Mouse (Mus musculus): ENCODE results near the gene Ociad2.
"Not testable (repeated sequence)": the region's sequence is repeated elsewhere in the genome, so short reads cannot be mapped to it uniquely, and the experiment has no call there.

Gene Ociad2

DNA sequence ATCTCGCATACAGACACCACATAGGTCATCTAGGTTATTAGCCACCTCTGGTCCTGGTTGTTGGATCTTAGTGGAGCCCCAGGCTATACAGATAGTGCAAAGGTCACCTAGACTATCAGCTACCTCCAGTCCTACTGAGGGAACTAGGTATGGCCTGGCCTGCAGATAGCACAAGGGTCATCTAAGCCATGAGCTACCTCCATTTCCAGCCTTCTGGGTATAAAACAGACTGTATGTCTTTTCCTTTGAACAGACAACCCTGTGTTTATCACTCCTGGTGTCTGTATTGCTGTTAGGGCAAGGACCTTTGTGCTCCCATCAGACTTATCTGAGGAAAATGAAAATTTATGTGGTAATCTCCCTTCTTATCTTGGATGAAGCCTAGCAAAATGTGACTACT is 11.0 kb upstream of the Ociad2 start:
- no peak for DNase-seq

DNA sequence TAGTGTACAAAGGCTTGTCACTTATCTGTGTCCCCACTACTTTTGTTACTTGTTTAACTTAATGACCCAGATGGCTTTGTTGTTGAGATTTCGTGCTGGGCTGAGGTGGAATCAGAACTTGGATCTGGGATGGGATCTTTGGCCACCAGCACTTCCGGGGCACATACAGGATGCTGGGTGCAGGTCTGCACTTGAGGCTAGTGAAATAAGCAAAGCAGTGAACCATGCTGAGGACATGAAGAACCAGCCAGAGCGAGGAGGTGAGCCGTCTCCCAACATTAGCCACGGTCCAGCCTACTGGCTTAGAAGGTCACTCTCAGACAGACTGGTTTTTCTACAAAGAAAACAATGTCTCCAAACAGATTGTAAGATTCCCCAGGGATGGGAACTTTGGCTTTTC is 8.7 kb upstream of the Ociad2 start:
- no peak for DNase-seq

DNA sequence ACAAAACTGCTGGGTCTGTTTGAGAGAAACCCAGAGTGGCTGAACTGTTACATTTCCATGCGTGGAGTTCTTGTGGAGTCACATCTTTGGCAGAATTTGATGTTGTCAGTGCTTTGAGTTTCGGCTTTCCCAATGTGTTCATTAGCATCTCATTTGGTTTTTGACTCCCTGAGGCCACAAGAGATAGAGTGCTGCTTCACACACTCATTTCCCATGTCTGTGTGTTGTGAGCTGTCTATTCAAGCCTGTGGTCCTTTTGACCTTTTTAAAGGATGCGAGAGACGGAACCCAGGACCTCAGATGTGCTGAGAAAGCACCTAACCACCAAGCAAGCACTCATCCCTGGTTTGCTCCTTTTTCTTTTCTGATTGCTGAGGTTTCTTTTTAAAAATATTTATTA is 4.4 kb upstream of the Ociad2 start:
- DNase-seq = no peak

DNA sequence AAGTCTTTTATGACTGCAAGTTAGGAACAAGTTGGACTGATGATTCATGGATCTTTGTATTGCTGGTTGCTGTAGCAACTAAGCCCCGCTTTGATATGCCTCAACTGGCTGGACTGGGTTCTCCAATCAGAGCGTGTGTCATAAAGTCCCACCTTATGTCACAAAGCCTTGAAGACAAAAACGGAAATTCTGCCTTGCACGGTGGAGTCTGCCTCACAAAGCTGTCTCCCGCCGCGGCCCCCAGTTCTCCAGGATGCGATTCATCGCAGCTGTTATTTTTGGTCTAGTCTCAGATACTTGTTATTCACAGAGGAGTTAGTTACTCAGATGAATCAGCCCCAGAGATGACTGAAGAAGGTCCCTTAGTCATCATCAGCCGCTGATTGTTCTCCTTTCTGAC is 3.5 kb upstream of the Ociad2 start:
- DNase-seq = no peak

DNA sequence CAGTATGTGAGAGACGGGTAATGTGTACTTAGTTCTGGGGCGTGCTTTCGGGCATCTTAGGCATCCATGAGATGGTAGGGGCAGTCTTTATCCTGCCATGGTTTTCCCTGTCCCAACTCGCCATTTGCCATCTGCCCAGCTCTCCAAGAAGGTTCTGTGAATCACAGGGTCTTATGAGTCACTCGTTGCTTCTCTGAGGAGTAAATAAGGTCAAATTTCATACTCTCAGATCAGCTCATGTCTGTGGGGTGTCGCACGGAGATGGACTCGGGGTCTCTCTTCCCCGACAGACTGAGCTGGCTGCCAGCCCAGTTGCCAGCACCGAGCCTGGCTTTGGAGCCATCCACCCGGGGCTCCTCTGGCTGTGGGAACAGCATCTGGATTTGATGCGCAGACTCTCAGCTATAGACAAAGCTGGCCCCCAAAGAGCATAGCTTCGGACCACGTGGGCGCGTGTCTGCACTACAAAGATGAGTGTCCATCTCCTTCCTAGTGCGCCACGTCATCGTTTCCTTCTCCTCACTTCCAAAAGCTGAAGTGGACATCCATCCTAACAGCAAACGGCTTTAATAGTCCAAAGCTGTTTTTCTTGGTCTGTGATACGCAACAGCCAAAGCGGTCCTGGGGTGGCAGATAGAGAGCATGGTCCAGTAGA is 2.0 kb upstream of the Ociad2 start:
- DNase-seq = no peak

DNA sequence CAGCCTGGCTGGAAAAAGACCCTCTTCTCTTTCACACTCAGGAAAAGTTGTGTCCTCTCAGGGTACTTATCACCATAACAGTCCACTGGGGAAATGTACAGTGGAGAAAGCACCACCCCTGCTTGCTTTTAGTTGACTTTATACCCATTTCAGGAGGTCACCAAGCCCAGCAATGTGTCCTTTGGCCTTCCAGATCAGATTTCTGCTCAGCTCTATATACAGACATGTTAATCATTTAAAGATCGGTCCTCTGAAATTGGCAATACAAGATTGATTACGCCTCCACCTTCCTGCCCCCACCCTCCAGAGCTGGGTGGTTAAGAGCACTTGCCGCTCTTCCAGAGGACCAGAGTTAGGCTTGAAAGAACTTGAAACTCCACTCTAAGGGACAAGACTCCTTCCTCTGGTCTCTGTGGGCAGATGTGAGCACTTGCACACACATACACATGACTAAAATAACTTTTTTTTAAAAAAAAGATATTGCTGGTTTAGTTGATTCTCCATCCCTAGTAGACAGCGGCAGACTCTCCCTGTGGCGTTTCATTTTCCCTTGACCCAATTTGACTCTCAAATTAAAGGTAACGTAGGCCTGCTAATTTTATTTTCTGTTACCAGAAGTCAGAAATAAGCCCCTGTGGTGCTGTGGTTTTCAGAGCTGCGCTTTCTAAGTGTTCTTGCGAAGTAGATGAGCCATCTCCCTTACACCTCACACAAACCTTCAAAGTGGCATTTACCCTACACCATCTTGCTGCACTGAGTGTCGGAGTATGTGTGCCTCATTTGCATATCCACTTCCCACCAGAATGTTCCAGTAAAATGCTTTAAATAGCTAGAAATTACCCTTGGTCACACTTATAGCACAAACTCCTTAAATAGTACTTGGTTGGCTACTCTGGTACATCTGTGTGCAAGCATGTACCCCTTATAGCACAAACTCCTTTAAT is 777 bp downstream of the Ociad2 start:
- DNase-seq = no peak

DNA sequence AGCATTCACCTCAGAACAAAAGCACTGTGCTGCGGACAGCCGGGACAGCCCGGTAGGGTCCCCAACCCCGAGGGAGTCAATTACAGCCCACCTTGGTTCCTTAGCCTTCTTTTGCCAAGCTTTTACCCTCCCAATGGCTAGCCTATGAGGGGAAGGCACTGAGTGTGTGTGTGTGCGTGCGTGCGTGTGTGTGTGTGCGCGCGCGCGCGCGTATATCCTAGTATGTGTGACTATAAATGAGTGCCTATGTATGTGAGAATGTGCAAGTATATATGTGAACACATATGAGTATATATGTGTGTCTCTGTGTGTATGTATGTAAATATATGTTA is 2.0 kb downstream of the Ociad2 start:
- peak in 1 of 2 experiments; percentile 26 for DNase-seq

DNA sequence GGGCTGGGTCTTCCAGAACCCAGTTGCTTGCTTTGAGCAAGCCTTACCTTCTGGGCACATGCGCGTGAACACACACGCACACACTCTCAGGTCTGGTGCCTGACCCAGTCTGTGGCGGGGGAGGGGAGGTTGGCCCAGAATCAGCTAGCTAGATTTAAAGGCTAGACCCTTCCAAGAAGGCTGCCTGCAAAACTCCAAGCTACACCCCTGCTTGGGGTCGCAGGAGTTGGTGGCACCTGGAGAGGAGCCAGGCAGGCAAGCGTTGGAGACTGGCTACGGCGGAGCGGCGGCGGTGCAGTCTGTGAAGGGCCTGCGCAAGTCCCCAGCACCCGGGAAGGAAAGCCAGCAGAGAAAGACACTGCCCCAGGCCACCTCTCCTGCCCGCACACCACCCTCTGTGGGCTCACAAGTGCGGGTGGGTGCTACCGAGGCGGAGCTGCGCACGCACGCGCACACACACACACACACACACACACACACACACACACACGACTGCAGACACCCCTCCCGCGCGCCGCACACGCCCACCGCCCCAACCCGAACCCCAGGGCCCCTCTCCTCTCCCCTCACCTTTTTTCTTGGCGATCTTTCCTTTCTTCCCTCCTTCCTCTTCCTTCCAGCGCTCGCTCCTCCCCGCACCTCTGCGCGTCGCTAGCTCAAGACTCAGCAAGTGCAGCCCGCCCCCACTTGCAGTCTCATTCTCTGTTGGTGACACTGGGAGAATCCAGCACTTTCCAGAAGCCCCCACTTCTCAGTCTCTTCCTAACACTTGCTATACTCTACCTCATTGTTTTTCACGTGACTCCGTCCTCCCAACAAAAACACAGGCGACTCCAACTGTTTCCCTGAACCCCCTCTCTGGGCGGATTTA is 2.6 kb downstream of the Ociad2 start:
- peak; percentile 61 to 65 for DNase-seq

DNA sequence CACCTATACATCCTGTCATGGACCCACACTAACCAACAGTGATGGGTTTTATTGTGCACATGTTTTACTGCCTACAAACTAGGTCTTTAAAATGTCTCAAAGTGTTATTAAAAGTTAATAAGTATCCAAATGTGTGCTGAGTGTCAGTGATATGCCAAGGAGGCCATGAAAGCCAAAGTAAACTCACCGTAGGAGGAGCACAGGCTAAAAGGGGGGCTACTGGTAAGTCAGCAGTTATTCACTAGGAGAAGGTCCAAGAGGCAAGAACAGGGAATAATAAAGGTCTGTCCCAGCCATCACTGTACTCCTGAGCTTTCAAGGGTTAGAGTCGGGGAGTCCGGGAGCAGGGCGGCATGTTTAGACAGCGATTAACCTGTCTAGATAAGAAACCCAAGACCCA is 4.4 kb downstream of the Ociad2 start:
- no peak for DNase-seq

DNA sequence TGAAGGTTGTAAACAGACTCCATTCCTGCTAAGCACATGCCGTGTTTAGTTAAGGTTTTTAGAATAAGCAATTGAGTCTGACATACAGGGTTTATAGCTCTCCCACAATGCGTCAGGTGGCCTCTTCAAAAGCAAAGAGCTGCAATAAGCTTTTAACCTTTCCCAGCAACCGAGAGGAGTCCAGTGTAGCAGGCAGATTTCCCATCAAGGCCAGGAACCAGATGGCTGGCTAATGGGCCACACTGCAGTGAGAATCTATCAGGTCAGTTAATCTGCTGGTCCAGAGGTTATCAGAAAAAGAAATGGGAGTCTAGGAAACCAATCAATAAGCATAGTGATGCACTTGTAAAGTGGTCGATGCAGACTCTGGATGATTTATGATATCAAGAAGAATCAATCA is 9.8 kb downstream of the Ociad2 start:
- no peak for DNase-seq

DNA sequence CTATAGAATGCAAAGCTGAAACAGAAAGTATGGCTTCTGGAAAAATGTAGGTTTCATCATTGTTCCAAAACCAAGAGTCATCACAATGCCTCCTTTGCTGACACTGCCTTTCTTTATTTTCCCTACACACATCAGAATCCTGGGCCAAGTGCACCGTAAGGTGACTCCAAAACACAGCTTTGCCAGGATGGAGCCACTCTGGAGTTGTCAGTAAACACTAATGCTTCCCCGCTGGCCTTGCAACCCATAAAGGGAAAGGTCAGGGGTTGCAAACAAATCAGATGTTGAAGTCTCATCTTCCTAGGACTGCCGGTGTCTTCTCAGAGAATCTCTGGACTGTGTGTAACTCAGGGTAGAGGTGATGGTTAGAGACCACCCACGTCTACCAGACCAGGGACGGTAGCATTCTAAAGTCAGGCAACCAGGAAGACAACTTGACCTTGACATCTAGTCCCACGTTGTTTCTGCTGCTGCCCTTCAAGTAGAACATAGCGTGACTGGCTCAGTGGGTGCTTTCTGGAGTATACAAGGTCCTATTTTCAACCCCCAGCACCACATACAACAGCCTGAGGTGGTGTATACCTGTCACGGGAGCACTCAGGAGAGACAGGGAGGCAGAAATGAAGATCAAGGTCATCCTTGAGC is 16.2 kb downstream of the Ociad2 start:
- DNase-seq = no peak

DNA sequence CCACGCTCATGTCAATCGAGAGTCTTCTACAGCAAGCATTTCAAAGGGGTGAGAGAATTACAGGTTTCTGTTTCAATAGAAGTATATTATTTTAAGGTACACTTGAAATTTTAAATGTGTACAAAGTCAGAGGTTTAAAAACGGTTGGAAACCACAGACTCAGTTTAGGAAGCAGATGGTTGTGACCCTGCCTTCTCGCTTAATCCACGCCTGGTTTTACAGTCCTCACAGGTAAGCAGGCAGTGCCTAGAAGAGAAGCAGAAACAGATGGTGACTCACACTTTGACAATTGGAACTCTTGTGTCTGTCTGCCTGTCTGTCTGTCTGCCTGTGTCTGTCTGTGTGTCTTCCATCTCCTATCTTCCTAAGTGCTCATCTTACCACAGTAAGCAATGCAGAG is 17.2 kb downstream of the Ociad2 start:
- no peak for DNase-seq

DNA sequence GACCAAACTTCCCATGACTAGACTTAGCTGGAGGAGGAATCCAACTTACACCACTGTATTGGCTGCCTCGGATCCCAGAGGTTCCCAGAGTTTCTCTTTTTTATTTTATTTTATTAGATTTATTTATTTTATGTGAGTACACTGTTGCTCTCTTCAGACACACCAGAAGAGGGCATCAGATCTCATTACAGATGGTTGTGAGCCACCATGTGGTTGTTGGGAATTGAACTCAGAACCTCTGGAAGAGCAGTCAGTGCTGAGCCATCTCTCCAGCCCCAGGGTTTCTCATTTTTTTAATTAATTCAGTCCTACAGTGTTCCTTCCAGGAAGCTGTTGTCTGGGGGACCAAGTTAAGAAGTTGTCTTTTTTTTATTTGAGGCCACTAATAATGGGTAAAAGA is 18.1 kb downstream of the Ociad2 start:
- DNase-seq = not testable (repeated sequence)

DNA sequence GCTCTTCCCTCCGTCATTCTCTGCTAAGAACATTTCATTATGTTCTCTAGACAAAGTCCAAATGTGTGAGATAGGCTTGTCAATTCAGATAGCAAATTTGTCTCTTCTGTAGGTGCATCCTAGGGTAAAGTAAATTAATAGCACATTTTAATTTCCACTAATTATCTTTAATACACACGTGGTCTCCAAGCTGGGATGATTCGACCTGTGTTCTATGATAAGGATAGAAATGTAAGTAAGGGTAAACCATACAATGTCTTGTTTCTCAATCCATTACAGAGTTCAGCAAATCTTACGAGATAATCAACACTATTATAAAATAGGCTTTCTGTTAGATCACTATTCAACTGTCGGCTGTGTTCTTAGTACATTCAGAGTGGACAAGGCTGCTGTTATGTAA is 21.5 kb downstream of the Ociad2 start:
- no peak for DNase-seq

DNA sequence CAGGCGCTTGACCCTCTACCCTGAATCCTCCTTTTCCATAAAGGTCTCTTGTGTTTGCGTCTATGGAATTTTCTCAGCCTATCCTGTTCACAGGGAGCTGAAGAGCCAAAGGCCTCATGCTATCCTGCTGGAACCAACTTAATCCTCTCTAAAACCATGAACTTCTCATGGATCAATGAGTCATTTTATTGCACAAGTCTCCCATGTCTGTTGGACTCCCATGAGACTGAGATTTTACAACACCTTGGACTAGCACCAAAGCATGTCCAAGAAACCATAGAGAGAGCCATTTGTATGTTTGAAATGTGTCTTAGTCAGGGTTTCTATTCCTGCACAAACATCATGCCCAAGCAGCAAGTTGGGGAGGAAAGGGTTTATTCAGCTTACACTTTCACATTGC is 26.2 kb downstream of the Ociad2 start:
- no peak for DNase-seq

DNA sequence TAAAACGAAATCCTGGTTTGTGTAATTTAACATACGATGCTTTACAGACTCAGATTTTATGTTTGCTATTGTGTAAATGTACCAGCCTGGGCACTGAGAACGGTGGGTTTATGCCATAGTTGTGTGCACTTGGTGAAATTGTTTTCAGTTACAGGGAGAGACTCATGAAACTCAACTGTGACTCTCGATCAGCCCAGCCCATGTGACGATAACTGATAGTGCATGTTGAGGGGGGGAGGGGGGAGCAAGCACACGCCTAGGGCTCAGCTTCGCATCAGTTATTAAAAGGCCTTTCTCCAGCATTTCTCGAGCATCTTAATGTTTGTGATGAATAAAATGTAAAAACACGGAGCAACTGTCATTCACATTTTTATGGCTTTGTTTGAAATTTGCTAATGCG is 27.2 kb downstream of the Ociad2 start:
- no peak for DNase-seq

DNA sequence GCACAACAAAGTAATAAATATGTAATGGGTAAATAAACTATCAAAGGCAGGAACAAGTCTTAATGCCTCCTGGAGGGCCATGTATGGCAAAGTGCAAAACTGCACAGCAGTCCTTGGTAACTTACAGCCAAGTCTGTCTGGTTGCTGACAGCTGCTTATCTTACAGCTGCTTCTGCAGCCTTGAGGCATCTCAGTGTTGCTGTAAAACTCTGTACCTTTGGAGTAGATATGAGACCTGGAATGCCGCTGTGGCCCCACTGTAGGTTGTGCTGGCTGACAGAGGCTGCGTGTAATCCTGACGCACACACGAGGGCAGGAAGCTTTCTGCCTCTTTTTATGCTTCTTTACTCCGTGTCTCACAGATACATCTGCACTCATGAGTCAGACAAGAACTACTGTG is 29.4 kb downstream of the Ociad2 start:
- DNase-seq = no peak

DNA sequence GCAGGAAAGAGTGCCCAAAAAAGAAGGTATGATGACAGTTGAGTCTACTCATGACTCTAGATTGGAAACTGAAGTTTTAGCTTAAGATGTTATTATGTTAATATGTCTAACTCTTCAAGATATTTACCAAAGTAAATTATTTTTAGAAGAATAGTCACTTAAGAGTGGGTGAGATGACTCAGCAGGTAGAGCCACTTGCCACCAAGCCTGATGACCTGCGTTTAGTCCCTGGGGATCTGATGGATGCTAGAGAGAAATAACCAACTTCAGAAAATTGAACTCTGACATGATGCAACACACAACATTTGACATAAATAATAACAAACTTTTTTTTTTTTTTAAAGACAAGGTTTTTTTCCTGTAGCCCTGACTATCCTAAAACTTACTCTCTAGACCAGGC is 30.4 kb downstream of the Ociad2 start:
- no peak for DNase-seq

DNA sequence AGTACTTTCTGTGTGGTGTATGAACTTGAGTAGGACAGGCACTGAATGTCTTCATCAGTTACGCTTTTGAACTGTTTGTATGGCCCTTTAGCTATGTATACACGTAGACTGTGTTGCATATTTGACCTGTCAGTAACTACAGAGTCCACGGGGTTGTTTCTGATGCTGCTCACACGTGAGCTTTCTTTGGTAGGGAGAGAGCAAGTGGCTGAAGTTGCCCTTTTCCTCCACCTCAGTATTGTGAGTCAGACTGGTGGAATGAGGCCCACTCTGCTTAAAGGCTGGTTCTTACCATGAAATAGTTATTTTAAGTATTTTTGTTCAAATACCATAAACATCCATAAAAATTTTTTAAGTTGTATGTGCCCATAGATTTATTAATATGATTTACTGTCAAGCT is 31.3 kb downstream of the Ociad2 start:
- DNase-seq = no peak

DNA sequence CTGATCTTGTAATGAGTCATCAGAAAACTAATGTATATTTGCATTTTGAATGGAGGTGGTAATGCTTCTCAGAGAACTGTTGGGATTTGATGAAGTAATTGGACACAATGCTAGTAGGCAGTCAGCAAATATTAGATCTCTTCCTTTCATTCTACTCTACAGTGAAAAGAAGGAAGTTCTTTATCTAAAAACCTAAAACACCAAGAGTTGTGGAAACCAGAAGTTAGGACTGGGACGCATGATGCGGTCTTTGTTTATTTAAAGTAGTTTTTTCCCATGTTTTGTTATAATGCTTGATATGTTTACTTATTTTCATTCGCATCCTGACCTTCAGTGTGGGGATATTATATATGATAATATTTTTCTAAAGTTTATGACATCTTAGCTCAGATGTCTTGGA is 33.5 kb downstream of the Ociad2 start:
- no peak for DNase-seq

DNA sequence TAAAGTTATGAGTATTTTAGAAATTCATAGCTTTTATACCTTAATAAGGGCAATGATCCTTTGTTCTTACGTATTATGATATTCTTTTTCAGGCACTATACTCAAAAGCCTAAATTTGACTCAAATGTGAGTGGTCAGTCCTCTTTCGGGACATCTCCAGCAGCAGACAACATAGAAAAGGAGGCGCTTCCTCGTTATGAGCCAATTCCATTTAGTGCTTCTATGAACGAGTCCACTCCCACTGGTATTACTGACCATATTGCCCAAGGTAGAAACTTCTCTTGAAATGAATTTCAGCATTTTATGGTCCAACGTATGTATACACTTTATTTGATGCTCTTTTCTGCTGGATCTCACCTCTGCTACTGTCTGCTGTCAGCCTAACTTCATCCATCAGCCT is 34.3 kb downstream of the Ociad2 start:
- DNase-seq = no peak

DNA sequence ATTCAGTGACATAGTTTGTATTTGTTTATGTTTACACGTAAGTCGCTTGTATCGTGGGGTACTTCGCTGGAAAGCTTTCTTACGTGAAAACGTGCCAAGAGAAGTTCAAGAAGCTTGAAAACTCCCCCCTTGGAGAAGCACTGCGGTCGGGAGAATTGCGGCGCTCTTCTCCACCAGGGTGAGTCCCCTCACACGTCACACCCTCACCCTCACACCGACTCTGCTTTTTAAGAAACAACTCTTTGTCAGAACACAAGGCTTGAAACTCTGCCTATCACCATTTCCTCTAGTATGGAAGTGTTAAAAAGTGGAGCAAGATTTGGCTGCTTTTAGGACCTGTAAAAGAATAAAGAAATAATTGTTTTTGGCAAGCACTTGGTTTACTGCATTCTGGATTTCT is 36.3 kb downstream of the Ociad2 start:
- DNase-seq = no peak
